Mouse (Mus musculus) forebrain, embryonic 15.5 days (tissue): Measurements from ENCODE around the gene Atp13a4. TPM values are rescaled to one million over a fixed set of nuclear protein-coding genes. Genes with fewer than 3 reads are reported as not detected.

Source experiments
- ATAC-seq: fragments of 200-750 bp; cut with Nextera tagmentation; replicated peaks from 2 replicates; pipeline ENCODE4 v1.8.0; 2017; ENCODE audit warnings: mild to moderate bottlenecking, moderate TSS enrichment, moderate library complexity
- H3K27ac ChIP-seq: fragments of 300-500 bp; sonication (generic); replicated peaks from 2 replicates; pipeline ENCODE4 v1.5.1; 2015; ENCODE audit warnings: mild to moderate bottlenecking, inconsistent platforms
- H3K27me3 ChIP-seq: fragments of 300-500 bp; sonication (generic); 2 replicates; pipeline ENCODE4 v1.6.1; 2015; ENCODE audit warnings: inconsistent platforms
- H3K36me3 ChIP-seq: fragments of 300-500 bp; sonication (generic); 2 replicates; pipeline ENCODE4 v1.6.1; 2015; ENCODE audit warnings: mild to moderate bottlenecking, inconsistent platforms
- H3K4me1 ChIP-seq: fragments of 300-500 bp; sonication (generic); 2 replicates; pipeline ENCODE4 v1.6.1; 2015; ENCODE audit warnings: inconsistent platforms
- H3K4me2 ChIP-seq: fragments of 300-500 bp; sonication (generic); replicated peaks from 2 replicates; pipeline ENCODE4 v1.6.1; 2015; ENCODE audit warnings: mild to moderate bottlenecking, inconsistent platforms
- H3K4me3 ChIP-seq: fragments of 300-500 bp; sonication (generic); 2 replicates; pipeline ENCODE4 v1.5.1; 2015; ENCODE audit warnings: mild to moderate bottlenecking, inconsistent platforms
- H3K9ac ChIP-seq: fragments of 300-500 bp; sonication (generic); replicated peaks from 2 replicates; pipeline ENCODE4 v1.6.1; 2015; ENCODE audit warnings: mild to moderate bottlenecking, inconsistent platforms
- H3K9me3 ChIP-seq: fragments of 300-500 bp; sonication (generic); 2 replicates; pipeline ENCODE4 v1.6.1; 2016; ENCODE audit warnings: inconsistent platforms
- WGBS: fragments of 180-500 bp; shearing (Covaris S2); methylation state at CpG from one replicate; pipeline ENCODE4 v1.1.7; 2015; ENCODE audit warnings: mixed read lengths; 5-methylcytosine and 5-hydroxymethylcytosine counted together
- polyA plus RNA-seq: library from polyadenylated mRNA; unstranded; fragments of >200 nt; fragmentation: Nextera tagmentation; extraction: Ambion mirVana; gene quantifications from 2 replicates; pipeline ENCODE4 v1.2.1, GENCODE M21; 2015

The Atp13a4 gene
- polyA plus RNA-seq, 1 experiment from 2014 or later, result 1.2 TPM

DNA sequence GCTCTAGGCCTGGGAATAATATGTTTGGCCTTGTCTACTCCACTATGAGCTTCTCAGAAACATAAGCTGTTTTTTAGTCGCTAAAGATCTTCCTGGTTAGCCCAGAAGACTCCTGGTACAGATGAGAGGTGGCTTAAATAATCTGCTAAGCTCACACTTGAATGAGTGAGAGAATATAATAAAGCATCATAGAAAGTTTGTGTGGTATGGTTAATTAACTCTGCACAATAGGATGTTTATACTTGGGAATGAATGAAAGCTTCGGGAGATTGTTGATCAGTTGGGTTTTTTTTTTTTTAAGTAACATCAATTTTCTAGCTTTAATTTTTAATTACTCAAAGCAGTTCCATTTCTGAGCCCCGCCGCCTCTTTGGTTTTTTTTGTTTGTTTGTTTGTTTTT lies 8.8 kb downstream of the Atp13a4 start:
- H3K36me3 ChIP-seq, result no peaks in the 10 kb centered on the region
- H3K9me3 ChIP-seq, result no peaks in the 10 kb centered on the region
- no peak for ATAC-seq
- H3K4me1 ChIP-seq, result 0 out of 2 replicates have a peak, but pooled peaks cover 7% of the 10 kb centered on the region
- no peak overlapping the region for H3K9ac ChIP-seq
- no peak overlapping the region for H3K4me3 ChIP-seq
- 56% methylated on average over 4 of the region's 4 CpGs for WGBS
- H3K27ac ChIP-seq, result no peak overlapping the region
- no peaks in the 10 kb centered on the region for H3K27me3 ChIP-seq
- H3K4me2 ChIP-seq, result no peak overlapping the region

DNA sequence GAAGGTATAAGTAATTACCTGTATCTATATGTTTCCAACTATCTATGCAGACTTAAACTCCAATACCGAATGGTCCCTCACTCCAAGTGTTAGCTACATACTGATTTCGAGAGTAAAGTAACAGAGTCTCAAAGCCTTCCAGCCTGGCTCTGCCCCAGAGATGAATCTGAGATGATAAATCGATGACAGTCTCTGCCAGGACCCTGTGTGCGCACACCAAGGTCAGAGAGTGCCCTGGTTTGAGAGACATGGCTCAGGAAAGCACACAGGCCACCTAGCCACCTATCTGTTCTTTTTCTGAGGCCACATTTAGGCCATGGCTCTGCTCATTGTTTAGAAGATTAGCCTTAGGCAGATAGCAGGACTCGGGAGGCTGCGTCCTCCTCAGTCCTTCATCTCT lies 11.0 kb downstream of the Atp13a4 start:
- Histone ChIP-seq H3K9me3 (no peaks in the 10 kb centered on the region), H3K27me3 (no peaks in the 10 kb centered on the region), H3K4me3 (no peak overlapping the region), H3K27ac (no peak overlapping the region), H3K4me2 (no peak overlapping the region), H3K9ac (no peak overlapping the region), H3K4me1 (0 out of 2 replicates have a peak, but pooled peaks cover 7% of the 10 kb centered on the region), H3K36me3 (no peaks in the 10 kb centered on the region)
- whole genome bisulfite sequencing, result 85% methylated on average over 6 of the region's 6 CpGs
- no peak for ATAC-seq

DNA sequence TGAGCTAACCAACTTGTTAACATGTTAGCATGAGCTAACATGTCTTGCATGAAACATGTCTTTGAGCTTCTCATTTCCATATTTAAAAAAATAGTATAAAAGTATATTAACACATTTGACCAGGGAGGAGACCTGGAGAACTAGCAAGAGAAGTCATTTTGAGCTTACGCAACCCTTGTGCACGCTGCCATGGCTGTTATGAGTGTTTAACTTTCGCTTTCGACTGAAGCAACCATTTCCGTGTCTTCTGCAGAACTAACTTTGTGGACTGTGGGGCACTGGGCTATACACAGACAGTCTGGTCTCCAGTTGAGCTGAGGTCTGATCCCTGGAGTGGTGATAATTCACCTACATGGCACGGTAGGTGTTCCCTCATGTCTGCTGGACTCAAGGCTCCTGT lies 17.6 kb downstream of the Atp13a4 start:
- Histone ChIP-seq H3K4me1 (no peaks in the 10 kb centered on the region), H3K9me3 (no peaks in the 10 kb centered on the region), H3K36me3 (no peaks in the 10 kb centered on the region), H3K9ac (no peak overlapping the region), H3K4me3 (no peak overlapping the region), H3K27me3 (no peaks in the 10 kb centered on the region), H3K4me2 (no peak overlapping the region), H3K27ac (no peak overlapping the region)
- no peak for ATAC-seq
- 92% methylated on average over 6 of the region's 6 CpGs for WGBS

DNA sequence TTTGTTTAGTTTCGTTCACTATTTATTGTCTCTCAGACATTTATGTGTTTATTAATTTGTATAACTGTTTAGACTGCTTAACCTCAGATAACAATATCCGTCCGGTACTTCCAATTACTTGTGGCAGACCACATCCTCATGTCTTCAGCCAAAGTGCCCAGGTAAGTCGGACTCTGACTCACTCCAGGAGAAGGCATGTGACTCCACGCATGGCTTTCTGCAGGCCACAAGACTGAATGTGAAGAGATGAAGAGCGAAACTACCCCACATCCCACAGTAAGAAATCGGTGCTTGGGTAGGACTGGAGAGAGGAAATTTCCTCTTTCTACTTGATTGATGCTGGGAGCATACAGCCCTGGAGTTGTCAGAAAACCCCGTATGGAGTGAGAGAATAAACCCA lies 18.1 kb downstream of the Atp13a4 start:
- no peaks in the 10 kb centered on the region for H3K4me1 ChIP-seq
- 91% methylated on average over 8 of the region's 8 CpGs for WGBS
- no peak overlapping the region for H3K27ac ChIP-seq
- ATAC-seq, result no peak
- no peak overlapping the region for H3K4me2 ChIP-seq
- H3K27me3 ChIP-seq, result no peaks in the 10 kb centered on the region
- no peak overlapping the region for H3K4me3 ChIP-seq
- no peaks in the 10 kb centered on the region for H3K9me3 ChIP-seq
- no peak overlapping the region for H3K9ac ChIP-seq
- H3K36me3 ChIP-seq, result no peaks in the 10 kb centered on the region

DNA sequence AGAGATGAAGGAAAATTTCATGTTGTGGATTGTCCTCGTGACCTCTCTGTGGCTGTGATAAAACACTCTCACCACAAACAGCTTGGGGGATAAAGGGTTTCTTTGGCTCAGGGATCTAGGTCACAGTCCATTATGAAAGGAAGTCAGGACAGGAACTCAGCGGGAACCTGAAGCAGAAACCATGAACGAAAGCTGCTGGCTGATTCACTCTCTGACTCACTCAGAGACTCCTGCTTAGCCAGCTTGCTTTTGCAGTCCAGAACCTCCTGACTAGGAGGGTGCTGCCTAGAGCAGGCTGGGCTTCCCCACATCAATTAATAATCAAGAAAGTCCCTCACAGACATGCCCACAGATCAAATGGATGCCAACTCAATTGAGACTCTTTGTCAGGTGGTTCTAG lies 32.2 kb downstream of the Atp13a4 start:
- Histone ChIP-seq H3K4me1 (no peaks in the 10 kb centered on the region), H3K27me3 (no peaks in the 10 kb centered on the region), H3K4me3 (no peak overlapping the region), H3K9me3 (no peaks in the 10 kb centered on the region), H3K9ac (no peak overlapping the region), H3K27ac (no peak overlapping the region), H3K4me2 (no peak overlapping the region), H3K36me3 (no peaks in the 10 kb centered on the region)
- 77% methylated on average over 3 of the region's 3 CpGs for WGBS
- no peak for ATAC-seq

DNA sequence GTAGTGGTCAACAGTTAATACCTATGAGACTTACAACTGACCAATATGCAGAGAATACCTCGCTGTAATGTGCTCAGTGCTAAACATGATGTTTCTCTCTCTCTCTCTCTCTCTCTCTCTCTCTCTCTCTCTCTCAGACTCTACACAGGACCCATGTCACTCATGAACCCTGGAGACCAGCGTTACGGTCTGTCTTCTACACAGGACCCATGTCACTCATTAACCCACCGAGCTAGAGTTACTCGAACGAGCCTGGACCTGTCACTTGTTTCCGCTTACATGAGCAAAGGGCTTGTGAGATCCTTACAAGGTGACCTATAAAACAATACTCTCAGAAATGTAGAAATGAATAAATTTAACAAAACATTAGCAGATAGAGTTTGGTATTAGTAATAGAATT lies 33.9 kb downstream of the Atp13a4 start:
- Histone ChIP-seq H3K27me3 (no peaks in the 10 kb centered on the region), H3K9ac (no peak overlapping the region), H3K4me3 (no peak overlapping the region), H3K9me3 (no peaks in the 10 kb centered on the region), H3K36me3 (no peaks in the 10 kb centered on the region), H3K27ac (no peak overlapping the region), H3K4me2 (no peak overlapping the region), H3K4me1 (no peaks in the 10 kb centered on the region)
- WGBS, result 92% methylated on average over 7 of the region's 7 CpGs
- ATAC-seq, result no peak

DNA sequence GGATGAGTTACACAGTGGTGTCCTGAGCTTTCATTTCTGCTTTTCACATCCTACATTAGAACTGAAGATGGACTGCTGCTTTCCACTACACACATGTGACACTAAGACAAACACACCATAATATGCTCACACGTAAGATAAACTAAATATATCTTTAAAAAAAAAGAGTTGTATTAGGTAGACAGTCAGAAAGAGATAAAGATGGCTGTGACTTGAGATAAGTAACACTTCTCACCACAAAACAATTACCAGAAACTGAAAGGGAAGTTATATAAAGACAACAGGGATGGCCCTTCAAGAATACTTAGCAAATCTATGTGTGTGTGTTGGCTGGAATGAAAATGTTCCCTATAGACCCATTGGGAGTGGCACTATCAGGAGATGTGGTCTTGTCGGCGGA lies 34.8 kb downstream of the Atp13a4 start:
- H3K4me1 ChIP-seq, result no peaks in the 10 kb centered on the region
- no peaks in the 10 kb centered on the region for H3K36me3 ChIP-seq
- no peaks in the 10 kb centered on the region for H3K9me3 ChIP-seq
- H3K27ac ChIP-seq, result no peak overlapping the region
- no peaks in the 10 kb centered on the region for H3K27me3 ChIP-seq
- 90% methylated on average over 3 of the region's 3 CpGs for WGBS
- H3K4me3 ChIP-seq, result no peak overlapping the region
- no peak for ATAC-seq
- H3K9ac ChIP-seq, result no peak overlapping the region
- H3K4me2 ChIP-seq, result no peak overlapping the region

DNA sequence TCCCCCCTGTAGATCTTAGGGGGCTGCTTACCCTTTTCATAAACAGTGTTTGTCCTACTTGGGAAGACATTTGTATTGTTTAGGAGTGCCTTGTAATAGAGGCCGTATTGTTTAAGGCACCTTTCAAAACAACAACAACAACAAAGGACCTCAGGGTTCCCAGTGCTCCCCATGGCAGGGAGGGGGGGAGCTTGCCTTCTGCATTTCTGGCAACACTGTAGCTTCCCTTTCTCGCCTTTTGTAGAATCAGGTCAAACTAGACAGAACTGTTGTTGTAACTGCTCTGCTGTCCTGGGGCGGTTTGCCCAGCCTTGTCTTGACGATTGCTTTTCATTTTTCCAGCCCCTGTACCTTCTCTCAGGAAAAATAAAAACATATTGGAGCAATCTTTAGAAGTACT lies 40.0 kb downstream of the Atp13a4 start:
- H3K36me3 ChIP-seq, result no peaks in the 10 kb centered on the region
- H3K4me1 ChIP-seq, result no peaks in the 10 kb centered on the region
- H3K27me3 ChIP-seq, result no peaks in the 10 kb centered on the region
- no peak overlapping the region for H3K4me2 ChIP-seq
- 59% methylated on average over 4 of the region's 4 CpGs for WGBS
- H3K4me3 ChIP-seq, result no peak overlapping the region
- ATAC-seq, result no peak
- no peak overlapping the region for H3K9ac ChIP-seq
- H3K27ac ChIP-seq, result no peak overlapping the region
- H3K9me3 ChIP-seq, result no peaks in the 10 kb centered on the region

DNA sequence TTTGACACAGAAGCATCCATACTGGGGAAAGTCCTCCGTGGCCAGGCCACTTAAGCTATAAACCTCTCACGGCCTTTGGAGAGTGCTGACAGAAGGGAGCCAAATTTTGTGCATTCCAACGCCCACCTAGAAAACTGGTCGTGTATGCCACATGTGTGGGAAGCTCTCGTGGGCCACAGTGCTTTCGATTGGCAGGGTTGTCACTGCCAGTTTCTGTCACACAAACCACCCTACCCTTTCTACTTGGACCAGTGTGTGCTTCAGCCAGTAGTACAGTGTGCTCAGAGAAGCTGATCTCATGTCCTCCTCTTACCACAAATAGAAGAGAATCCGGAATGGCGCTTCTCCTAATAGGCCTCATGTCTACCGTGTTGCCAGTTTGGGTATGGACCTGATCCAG lies 40.5 kb downstream of the Atp13a4 start:
- no peak overlapping the region for H3K9ac ChIP-seq
- no peak overlapping the region for H3K4me3 ChIP-seq
- no peak for ATAC-seq
- H3K4me2 ChIP-seq, result no peak overlapping the region
- no peaks in the 10 kb centered on the region for H3K27me3 ChIP-seq
- H3K4me1 ChIP-seq, result no peaks in the 10 kb centered on the region
- 83% methylated on average over 9 of the region's 9 CpGs for WGBS
- H3K9me3 ChIP-seq, result no peaks in the 10 kb centered on the region
- H3K36me3 ChIP-seq, result no peaks in the 10 kb centered on the region
- no peak overlapping the region for H3K27ac ChIP-seq

DNA sequence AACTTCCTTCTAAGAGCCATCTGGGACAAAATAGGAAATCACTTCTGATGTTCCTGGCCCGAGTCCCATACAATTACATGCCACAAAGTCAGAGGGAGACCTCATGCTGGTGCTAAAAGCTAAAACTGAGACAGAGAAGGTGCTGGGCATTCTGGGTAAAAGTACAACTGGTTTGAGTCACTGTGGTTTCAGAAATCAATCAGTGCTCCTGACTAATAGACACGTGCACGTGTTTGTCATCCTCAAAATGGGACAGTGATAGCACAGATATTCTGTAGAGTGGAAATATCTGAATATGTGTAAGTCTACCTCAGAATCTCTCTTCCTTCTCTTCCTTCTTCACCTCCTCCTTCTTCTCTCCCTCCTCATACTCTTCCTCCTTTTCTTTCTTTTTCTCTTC lies 53.6 kb downstream of the Atp13a4 start:
- Histone ChIP-seq H3K9ac (no peak overlapping the region), H3K4me1 (no peaks in the 10 kb centered on the region), H3K4me3 (no peak overlapping the region), H3K9me3 (no peaks in the 10 kb centered on the region), H3K27me3 (no peaks in the 10 kb centered on the region), H3K27ac (no peak overlapping the region), H3K4me2 (no peak overlapping the region), H3K36me3 (no peaks in the 10 kb centered on the region)
- 88% methylated on average over 3 of the region's 3 CpGs for WGBS
- ATAC-seq, result no peak

DNA sequence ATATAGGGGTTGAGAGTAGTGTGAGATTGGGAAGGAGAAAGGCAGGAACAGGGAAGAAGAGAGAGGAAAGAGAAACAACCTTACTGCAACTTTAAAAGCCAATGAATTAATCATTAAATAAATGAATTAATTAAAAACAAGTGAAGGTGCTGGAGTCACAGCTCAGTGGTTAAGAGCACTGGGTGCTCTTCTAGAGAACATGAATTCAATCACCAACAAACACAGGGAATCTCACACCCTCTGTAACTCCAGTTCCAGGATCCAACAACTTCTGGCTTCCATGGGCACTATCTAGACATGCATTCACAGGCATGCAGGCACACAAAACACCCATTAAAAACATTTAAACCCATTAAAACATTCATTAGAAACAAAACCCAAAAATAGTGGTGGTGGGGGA lies 63.2 kb downstream of the Atp13a4 start:
- no peaks in the 10 kb centered on the region for H3K9me3 ChIP-seq
- ATAC-seq, result no peak

DNA sequence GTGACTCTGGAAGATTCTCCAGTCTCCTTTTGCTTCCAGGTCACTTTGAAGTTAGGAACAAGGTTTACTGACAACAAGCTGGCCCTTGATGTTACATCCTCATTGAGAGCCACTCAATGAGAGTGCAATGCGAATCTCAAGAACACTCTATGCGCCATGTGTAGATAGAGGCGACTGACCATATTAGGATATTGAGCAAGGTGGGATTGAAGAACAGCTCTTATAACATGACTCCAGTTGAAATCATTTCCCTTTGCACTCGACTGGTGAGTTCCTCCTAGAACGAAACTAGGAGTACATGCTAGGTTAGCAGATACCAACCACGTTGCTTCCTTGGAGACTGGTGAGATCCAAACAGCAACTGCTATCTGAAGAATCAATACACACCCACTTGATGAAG lies 64.3 kb downstream of the Atp13a4 start:
- ATAC-seq, result no peak
- no peak overlapping the region for H3K9ac ChIP-seq
- H3K9me3 ChIP-seq, result no peaks in the 10 kb centered on the region
- WGBS, result 92% methylated on average over 6 of the region's 6 CpGs
- H3K27ac ChIP-seq, result no peak overlapping the region
- no peaks in the 10 kb centered on the region for H3K36me3 ChIP-seq
- no peak overlapping the region for H3K4me3 ChIP-seq
- H3K27me3 ChIP-seq, result no peaks in the 10 kb centered on the region
- no peak overlapping the region for H3K4me2 ChIP-seq
- no peaks in the 10 kb centered on the region for H3K4me1 ChIP-seq

More for the DNA sequence above, 63.2 kb downstream of the Atp13a4 start:
- H3K4me3 ChIP-seq, result no peak overlapping the region
- no peak overlapping the region for H3K27ac ChIP-seq
- H3K4me2 ChIP-seq, result no peak overlapping the region
- H3K36me3 ChIP-seq, result no peaks in the 10 kb centered on the region
- H3K27me3 ChIP-seq, result no peaks in the 10 kb centered on the region
- no peak overlapping the region for H3K9ac ChIP-seq
- H3K4me1 ChIP-seq, result no peaks in the 10 kb centered on the region

DNA sequence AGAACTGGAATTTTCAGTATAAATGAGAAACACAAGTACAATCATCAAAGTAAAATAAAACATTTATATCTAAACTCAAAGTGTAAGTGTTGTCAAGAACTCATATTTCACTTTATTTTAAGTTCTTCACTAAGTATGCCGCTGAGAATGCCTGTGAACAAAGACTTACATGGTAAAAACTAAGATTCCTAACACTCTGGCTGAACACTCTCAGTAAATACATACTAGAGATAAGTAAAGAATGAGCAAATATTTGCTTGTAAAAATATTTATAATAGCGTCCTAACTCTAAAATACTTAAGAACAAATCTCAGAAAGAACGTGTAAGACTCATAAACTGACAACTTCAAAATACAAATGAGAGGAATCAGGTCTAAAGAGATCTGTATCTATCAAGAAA lies 80.9 kb downstream of the Atp13a4 start:
- Histone ChIP-seq H3K27ac (no peak overlapping the region), H3K4me3 (no peak overlapping the region), H3K4me2 (no peak overlapping the region), H3K9ac (no peak overlapping the region), H3K9me3 (no peaks in the 10 kb centered on the region), H3K4me1 (no peaks in the 10 kb centered on the region), H3K27me3 (no peaks in the 10 kb centered on the region), H3K36me3 (no peaks in the 10 kb centered on the region)
- no peak for ATAC-seq
- 87% methylated on average over 3 of the region's 3 CpGs for WGBS
